Mouse (Mus musculus): ENCODE data around the gene Olfr25. TPM values are rescaled to one million over a fixed set of nuclear protein-coding genes. Genes with fewer than 3 reads are reported as not detected.

Olfr25 gene
- polyA plus RNA-seq (2015; fragmentation: Nextera tagmentation; extraction: Ambion mirVana), result not detected in 2 replicates

- DNase-seq (ENCODE audit: low spot score) (no peak), ATAC-seq (no peak)
- Histone ChIP-seq H3K36me3 (ENCODE audit: insufficient read depth, low read length) (no peaks in the 10 kb centered on the region), H3K9ac (replicated peaks; ENCODE audit: low read depth) (no peak within 1 kb of the TSS), H3K27ac (ENCODE audit: low read length) (no peak within 1 kb of the TSS), H3K4me2 (replicated peaks; ENCODE audit: low read depth, low read length) (no peak within 1 kb of the TSS), H3K4me3 (ENCODE audit: low read depth, low read length) (no peak within 1 kb of the TSS), H3K4me1 (ENCODE audit: insufficient read depth, low read depth, low read length) (no peaks in the 10 kb centered on the region), H3K9me3 (ENCODE audit: low read length) (no peaks in the 10 kb centered on the region), H3K27me3 (replicated peaks; ENCODE audit: insufficient read depth, low read length) (no peaks in the 10 kb centered on the region)
- WGBS, result 71% methylated on average over 3 of the region's 3 CpGs
- TF ChIP-seq EP300 (IDR thresholded peaks at IDR 0.05), result no peak
- no peak for TF ChIP-seq CTCF (IDR thresholded peaks at IDR 0.05)
These were observed at the start of gene Olfr25 for GRCm38 (mm10) chr9:38328760-38329159. Gene Olfr25 (plus strand): TSS chr9:38329060.

GRCm38 (mm10) chr9:38290807-38291206 is 38.1 kb upstream of the Olfr25 start, which contains the start of gene Olfr896-ps1:
Gene Olfr896-ps1 (plus strand): TSS chr9:38291107.
- H3K9me3 ChIP-seq (ENCODE audit: low read length), result no peaks in the 10 kb centered on the region
- no peak within 1 kb of the TSS for H3K27ac ChIP-seq (ENCODE audit: low read length)
- H3K27me3 ChIP-seq (replicated peaks; ENCODE audit: insufficient read depth, low read length), result no peaks in the 10 kb centered on the region
- H3K4me2 ChIP-seq (replicated peaks; ENCODE audit: low read depth, low read length), result no peak within 1 kb of the TSS
- 80% methylated on average over 1 of the region's 1 CpGs for WGBS
- TF ChIP-seq CTCF (IDR thresholded peaks at IDR 0.05) (no peak), EP300 (IDR thresholded peaks at IDR 0.05) (no peak)
- DNase-seq (ENCODE audit: low spot score) (no peak), ATAC-seq (no peak)
- no peak within 1 kb of the TSS for H3K9ac ChIP-seq (replicated peaks; ENCODE audit: low read depth)
- no peaks in the 10 kb centered on the region for H3K36me3 ChIP-seq (ENCODE audit: insufficient read depth, low read length)
- no peaks in the 10 kb centered on the region for H3K4me1 ChIP-seq (ENCODE audit: insufficient read depth, low read depth, low read length)
- H3K4me3 ChIP-seq (ENCODE audit: low read depth, low read length), result no peak within 1 kb of the TSS

GRCm38 (mm10) chr9:38348111-38348510 is 19.3 kb downstream of the Olfr25 start, which contains the start of gene Olfr898:
Gene Olfr898 (plus strand): TSS chr9:38348411.
- Histone ChIP-seq H3K4me3 (ENCODE audit: low read depth, low read length) (no peak within 1 kb of the TSS), H3K4me1 (ENCODE audit: insufficient read depth, low read depth, low read length) (no peaks in the 10 kb centered on the region), H3K27me3 (replicated peaks; ENCODE audit: insufficient read depth, low read length) (no peaks in the 10 kb centered on the region), H3K27ac (ENCODE audit: low read length) (no peak within 1 kb of the TSS), H3K4me2 (replicated peaks; ENCODE audit: low read depth, low read length) (no peak within 1 kb of the TSS), H3K9me3 (ENCODE audit: low read length) (no peaks in the 10 kb centered on the region), H3K36me3 (ENCODE audit: insufficient read depth, low read length) (no peaks in the 10 kb centered on the region), H3K9ac (replicated peaks; ENCODE audit: low read depth) (no peak within 1 kb of the TSS)
- ATAC-seq, result no peak
- 91% methylated on average over 4 of the region's 4 CpGs for WGBS
- TF ChIP-seq CTCF (IDR thresholded peaks at IDR 0.05), result no peak
- no peak for TF ChIP-seq EP300 (IDR thresholded peaks at IDR 0.05)
- no peak for DNase-seq (ENCODE audit: low spot score)

- no peaks in the 10 kb centered on the region for H3K4me1 ChIP-seq (ENCODE audit: insufficient read depth, low read depth, low read length)
- H3K27me3 ChIP-seq (replicated peaks; ENCODE audit: insufficient read depth, low read length), result no peaks in the 10 kb centered on the region
- no peak within 1 kb of the TSS for H3K4me3 ChIP-seq (ENCODE audit: low read depth, low read length)
- H3K36me3 ChIP-seq (ENCODE audit: insufficient read depth, low read length), result no peaks in the 10 kb centered on the region
- no peak within 1 kb of the TSS for H3K27ac ChIP-seq (ENCODE audit: low read length)
- H3K9ac ChIP-seq (replicated peaks; ENCODE audit: low read depth), result no peak within 1 kb of the TSS
- ATAC-seq, result no peak
- no peak for TF ChIP-seq CTCF (IDR thresholded peaks at IDR 0.05)
- no peak for TF ChIP-seq EP300 (IDR thresholded peaks at IDR 0.05)
- DNase-seq (ENCODE audit: low spot score), result no peak
- no peak within 1 kb of the TSS for H3K4me2 ChIP-seq (replicated peaks; ENCODE audit: low read depth, low read length)
- no peaks in the 10 kb centered on the region for H3K9me3 ChIP-seq (ENCODE audit: low read length)
- 86% methylated on average over 2 of the region's 2 CpGs for WGBS
These were observed 37.7 kb downstream of the Olfr25 start, which contains the start of gene Olfr250 for GRCm38 (mm10) chr9:38366596-38366995. Gene Olfr250 (plus strand): TSS chr9:38366896.

GRCm38 (mm10) chr9:38376786-38377185 is 47.9 kb downstream of the Olfr25 start, which contains the start of gene Olfr251:
Gene Olfr251 (plus strand): TSS chr9:38377086.
- Histone ChIP-seq H3K4me3 (ENCODE audit: low read depth, low read length) (no peak within 1 kb of the TSS), H3K4me2 (replicated peaks; ENCODE audit: low read depth, low read length) (no peak within 1 kb of the TSS), H3K27ac (ENCODE audit: low read length) (no peak within 1 kb of the TSS), H3K4me1 (ENCODE audit: insufficient read depth, low read depth, low read length) (no peaks in the 10 kb centered on the region), H3K27me3 (replicated peaks; ENCODE audit: insufficient read depth, low read length) (no peaks in the 10 kb centered on the region), H3K36me3 (ENCODE audit: insufficient read depth, low read length) (no peaks in the 10 kb centered on the region), H3K9me3 (ENCODE audit: low read length) (no peaks in the 10 kb centered on the region), H3K9ac (replicated peaks; ENCODE audit: low read depth) (no peak within 1 kb of the TSS)
- DNase-seq (ENCODE audit: low spot score) (no peak), ATAC-seq (no peak)
- WGBS, result 38% methylated on average over 2 of the region's 2 CpGs
- no peak for TF ChIP-seq EP300 (IDR thresholded peaks at IDR 0.05)

Other genes starting within 250 kb of the Olfr25 start
- gene Olfr887, start 245.0 kb upstream of the Olfr25 start, polyA plus RNA-seq (2015; fragmentation: Nextera tagmentation; extraction: Ambion mirVana), result not detected in 2 replicates
- gene Olfr888, start 220.9 kb upstream of the Olfr25 start, polyA plus RNA-seq (2015; fragmentation: Nextera tagmentation; extraction: Ambion mirVana), result not detected in 2 replicates
- gene Olfr889, start 213.9 kb upstream of the Olfr25 start, polyA plus RNA-seq (2015; fragmentation: Nextera tagmentation; extraction: Ambion mirVana), result 0.02 and 0.04 TPM in 2 replicates
- not detected in 2 replicates for gene Olfr890, start 186.5 kb upstream of the Olfr25 start, polyA plus RNA-seq (2015; fragmentation: Nextera tagmentation; extraction: Ambion mirVana)
- gene Olfr891, start 148.2 kb upstream of the Olfr25 start, polyA plus RNA-seq (2015; fragmentation: Nextera tagmentation; extraction: Ambion mirVana), result not detected in 2 replicates
- not detected in 2 replicates for gene Olfr893, start 120.7 kb upstream of the Olfr25 start, polyA plus RNA-seq (2015; fragmentation: Nextera tagmentation; extraction: Ambion mirVana)
- gene Olfr894, start 111.0 kb upstream of the Olfr25 start, polyA plus RNA-seq (2015; fragmentation: Nextera tagmentation; extraction: Ambion mirVana), result not detected in 2 replicates
- not detected in 2 replicates for gene Olfr143, start 76.3 kb upstream of the Olfr25 start, polyA plus RNA-seq (2015; fragmentation: Nextera tagmentation; extraction: Ambion mirVana)
- not detected in 2 replicates for gene Olfr895, start 61.2 kb upstream of the Olfr25 start, polyA plus RNA-seq (2015; fragmentation: Nextera tagmentation; extraction: Ambion mirVana)
- gene Olfr896-ps1, start 38.0 kb upstream of the Olfr25 start, polyA plus RNA-seq (2015; fragmentation: Nextera tagmentation; extraction: Ambion mirVana), result not detected in 2 replicates
- not detected in 2 replicates for gene Olfr898, start 19.4 kb downstream of the Olfr25 start, polyA plus RNA-seq (2015; fragmentation: Nextera tagmentation; extraction: Ambion mirVana)
- gene Olfr250, start 37.8 kb downstream of the Olfr25 start, polyA plus RNA-seq (2015; fragmentation: Nextera tagmentation; extraction: Ambion mirVana), result not detected in 2 replicates
- not detected in 2 replicates for gene Olfr251, start 48.0 kb downstream of the Olfr25 start, polyA plus RNA-seq (2015; fragmentation: Nextera tagmentation; extraction: Ambion mirVana)
- gene Olfr147, start 72.6 kb downstream of the Olfr25 start, polyA plus RNA-seq (2015; fragmentation: Nextera tagmentation; extraction: Ambion mirVana), result not detected in 2 replicates
- gene Olfr901, start 100.4 kb downstream of the Olfr25 start, polyA plus RNA-seq (2015; fragmentation: Nextera tagmentation; extraction: Ambion mirVana), result not detected in 2 replicates
- gene Olfr902, start 118.6 kb downstream of the Olfr25 start, polyA plus RNA-seq (2015; fragmentation: Nextera tagmentation; extraction: Ambion mirVana), result not detected in 2 replicates
- not detected in 2 replicates for gene Olfr904, start 134.1 kb downstream of the Olfr25 start, polyA plus RNA-seq (2015; fragmentation: Nextera tagmentation; extraction: Ambion mirVana)
- not detected in 2 replicates for gene Olfr905, start 142.0 kb downstream of the Olfr25 start, polyA plus RNA-seq (2015; fragmentation: Nextera tagmentation; extraction: Ambion mirVana)
- gene Olfr906, start 158.0 kb downstream of the Olfr25 start, polyA plus RNA-seq (2015; fragmentation: Nextera tagmentation; extraction: Ambion mirVana), result not detected in 2 replicates
- gene Olfr907, start 166.7 kb downstream of the Olfr25 start, polyA plus RNA-seq (2015; fragmentation: Nextera tagmentation; extraction: Ambion mirVana), result not detected in 2 replicates
- not detected in 2 replicates for gene Olfr911-ps1, start 192.5 kb downstream of the Olfr25 start, polyA plus RNA-seq (2015; fragmentation: Nextera tagmentation; extraction: Ambion mirVana)
- gene Olfr910, start 208.8 kb downstream of the Olfr25 start, polyA plus RNA-seq (2015; fragmentation: Nextera tagmentation; extraction: Ambion mirVana), result not detected in 2 replicates

All from lung, postnatal 0 days (tissue).